Mouse (Mus musculus): ENCODE measurements around the gene Cadps2. TPM values are rescaled to one million over a fixed set of nuclear protein-coding genes. Genes with fewer than 3 reads are reported as not detected.
A peak's percentile ranks its signal among the peaks of the same experiment; 100 is the strongest.

Gene Cadps2
- polyA plus RNA-seq, 1 experiment from 2014 or later = 9.1 TPM

- peak overlapping the region; percentile 15; the same call in 1 of the 2 replicates for H3K4me2 ChIP-seq (replicated peaks; ENCODE audit: low read depth, low read length)
- no peak overlapping the region for H3K27ac ChIP-seq (ENCODE audit: low read depth, low read length)
- WGBS = under 1% methylated on average over 23 of the region's 23 CpGs
- H3K4me1 ChIP-seq (ENCODE audit: control insufficient read depth, insufficient read depth, low read length) = peaks cover 6% of the 10 kb centered on the region; the same call in 1 of the 2 replicates
- no peaks in the 10 kb centered on the region for H3K36me3 ChIP-seq (ENCODE audit: control insufficient read depth, insufficient read depth, low read length)
- H3K27me3 ChIP-seq (ENCODE audit: control insufficient read depth, insufficient read depth, low read length) = peaks cover 85% of the 10 kb centered on the region
- ATAC-seq (ENCODE audit: low FRiP score, low TSS enrichment) = no peak
- H3K4me3 ChIP-seq (ENCODE audit: low read length) = no peak overlapping the region; the same call in 1 of the 2 replicates
- H3K9me3 ChIP-seq (ENCODE audit: control insufficient read depth, low read length) = no peaks in the 10 kb centered on the region
- no peak overlapping the region for H3K9ac ChIP-seq (ENCODE audit: low read depth, low read length)
These were observed 592.3 kb downstream of the Cadps2 start for GRCm38 (mm10) chr6:23246790-23247511.

GRCm38 (mm10) chr6:23246061-23246789 is 593.0 kb downstream of the Cadps2 start:
- Histone ChIP-seq H3K27ac (ENCODE audit: low read depth, low read length) (no peak overlapping the region), H3K36me3 (ENCODE audit: control insufficient read depth, insufficient read depth, low read length) (no peaks in the 10 kb centered on the region), H3K27me3 (ENCODE audit: control insufficient read depth, insufficient read depth, low read length) (peaks cover 88% of the 10 kb centered on the region), H3K4me1 (ENCODE audit: control insufficient read depth, insufficient read depth, low read length) (peaks cover 6% of the 10 kb centered on the region; the same call in 1 of the 2 replicates), H3K9ac (ENCODE audit: low read depth, low read length) (no peak overlapping the region), H3K4me2 (replicated peaks; ENCODE audit: low read depth, low read length) (no peak overlapping the region), H3K4me3 (ENCODE audit: low read length) (no peak overlapping the region), H3K9me3 (ENCODE audit: control insufficient read depth, low read length) (no peaks in the 10 kb centered on the region)
- ATAC-seq (ENCODE audit: low FRiP score, low TSS enrichment) = no peak
- WGBS = 2% methylated on average over 17 of the region's 17 CpGs

DNA sequence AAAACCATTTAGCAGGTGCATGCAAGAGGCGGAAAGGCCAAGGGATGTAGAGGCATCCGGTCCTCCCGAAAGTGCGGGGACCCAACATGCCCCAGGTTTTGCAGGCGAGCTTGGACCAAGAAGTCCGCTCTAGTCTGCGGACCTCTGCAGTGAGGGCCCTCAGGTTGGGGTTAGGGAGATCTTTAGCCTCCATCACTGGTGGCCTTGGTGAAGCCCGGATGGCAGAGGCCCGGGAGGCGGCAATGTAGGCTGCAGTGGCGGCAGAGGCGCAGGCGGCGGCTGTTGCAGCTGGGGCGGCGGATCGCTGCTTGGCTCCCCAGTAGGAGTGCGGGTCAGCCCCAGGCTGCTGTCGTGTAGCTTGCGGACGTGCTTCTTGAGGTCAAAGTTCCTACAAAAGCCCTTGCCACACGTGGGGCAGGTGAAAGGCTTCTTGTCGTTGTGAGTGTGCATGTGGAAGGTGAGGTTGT is 593.6 kb downstream of the Cadps2 start:
- Histone ChIP-seq H3K4me1 (ENCODE audit: control insufficient read depth, insufficient read depth, low read length) (peaks cover 6% of the 10 kb centered on the region; the same call in 1 of the 2 replicates), H3K27ac (ENCODE audit: low read depth, low read length) (no peak overlapping the region), H3K4me2 (replicated peaks; ENCODE audit: low read depth, low read length) (no peak overlapping the region), H3K27me3 (ENCODE audit: control insufficient read depth, insufficient read depth, low read length) (peaks cover 87% of the 10 kb centered on the region), H3K9ac (ENCODE audit: low read depth, low read length) (no peak overlapping the region), H3K9me3 (ENCODE audit: control insufficient read depth, low read length) (no peaks in the 10 kb centered on the region), H3K4me3 (ENCODE audit: low read length) (no peak overlapping the region), H3K36me3 (ENCODE audit: control insufficient read depth, insufficient read depth, low read length) (no peaks in the 10 kb centered on the region)
- under 1% methylated on average over 23 of the region's 23 CpGs for WGBS
- no peak for ATAC-seq (ENCODE audit: low FRiP score, low TSS enrichment)

- Histone ChIP-seq H3K4me3 (ENCODE audit: low read length) (no peak overlapping the region), H3K27ac (ENCODE audit: low read depth, low read length) (no peak overlapping the region), H3K36me3 (ENCODE audit: control insufficient read depth, insufficient read depth, low read length) (no peaks in the 10 kb centered on the region), H3K9me3 (ENCODE audit: control insufficient read depth, low read length) (no peaks in the 10 kb centered on the region), H3K4me2 (replicated peaks; ENCODE audit: low read depth, low read length) (no peak overlapping the region), H3K4me1 (ENCODE audit: control insufficient read depth, insufficient read depth, low read length) (peaks cover 6% of the 10 kb centered on the region; the same call in 1 of the 2 replicates), H3K9ac (ENCODE audit: low read depth, low read length) (no peak overlapping the region), H3K27me3 (ENCODE audit: control insufficient read depth, insufficient read depth, low read length) (peaks cover 85% of the 10 kb centered on the region)
- 13% methylated on average over 9 of the region's 9 CpGs for WGBS
- ATAC-seq (ENCODE audit: low FRiP score, low TSS enrichment) = no peak
These were observed 594.1 kb downstream of the Cadps2 start for GRCm38 (mm10) chr6:23245121-23245520.

DNA sequence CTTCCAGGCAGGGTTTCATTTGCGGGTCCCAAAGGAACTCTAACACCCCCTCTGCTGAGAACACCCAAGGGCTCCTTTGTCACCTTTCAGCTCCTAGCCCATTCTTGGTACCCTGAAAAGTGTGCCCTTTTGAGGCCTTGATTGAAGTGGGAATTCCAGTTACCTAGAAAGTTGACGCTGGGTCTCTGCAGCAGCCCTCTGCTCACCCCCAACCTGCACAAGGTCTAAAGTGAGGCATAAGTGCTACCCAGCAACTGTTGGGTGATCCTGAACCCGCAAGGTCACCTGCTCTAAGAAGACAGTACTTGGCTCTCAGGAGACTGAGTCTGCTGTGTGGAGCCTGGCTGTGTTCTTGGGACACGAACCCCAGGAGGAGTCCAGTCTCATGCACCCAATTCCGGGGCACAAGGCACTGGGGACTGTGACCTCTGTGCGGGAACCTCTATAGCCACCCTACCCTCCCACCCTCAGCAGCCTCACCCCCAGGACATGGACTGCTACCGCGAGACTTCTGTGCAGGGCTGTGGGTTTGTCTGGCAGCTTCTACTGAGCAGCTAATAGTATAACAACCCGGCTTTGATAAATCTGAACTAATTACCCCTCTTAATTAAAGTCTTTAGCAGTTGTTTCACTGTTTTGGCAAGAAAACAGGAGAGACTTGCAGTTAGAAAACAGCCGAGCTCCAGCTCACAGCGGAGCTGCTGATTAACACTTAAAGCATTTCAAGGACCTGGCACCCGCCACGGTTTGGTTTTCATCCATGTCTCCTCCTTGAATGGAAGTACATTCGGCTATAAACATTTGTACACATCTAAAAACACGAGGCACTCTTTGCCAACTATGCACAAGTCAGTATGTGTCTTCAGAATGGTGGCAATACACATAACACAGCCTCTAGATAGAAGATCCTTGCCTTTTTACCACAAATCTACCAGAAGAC is 595.1 kb downstream of the Cadps2 start:
- Histone ChIP-seq H3K9ac (ENCODE audit: low read depth, low read length) (no peak overlapping the region), H3K4me2 (replicated peaks; ENCODE audit: low read depth, low read length) (no peak overlapping the region), H3K9me3 (ENCODE audit: control insufficient read depth, low read length) (no peaks in the 10 kb centered on the region), H3K4me3 (ENCODE audit: low read length) (no peak overlapping the region), H3K27me3 (ENCODE audit: control insufficient read depth, insufficient read depth, low read length) (peaks cover 78% of the 10 kb centered on the region), H3K36me3 (ENCODE audit: control insufficient read depth, insufficient read depth, low read length) (no peaks in the 10 kb centered on the region), H3K27ac (ENCODE audit: low read depth, low read length) (no peak overlapping the region), H3K4me1 (ENCODE audit: control insufficient read depth, insufficient read depth, low read length) (peaks cover 2% of the 10 kb centered on the region; the same call in 1 of the 2 replicates)
- 0 out of 2 replicates have a peak, but pooled peaks have one; percentile 37 for ATAC-seq (ENCODE audit: low FRiP score, low TSS enrichment)
- WGBS = 3% methylated on average over 15 of the region's 15 CpGs

Other genes with a start within 250 kb of the Cadps2 start
- not detected in 2 replicates for gene Rnf133, start 189.1 kb downstream of the Cadps2 start, polyA plus RNA-seq (2014; fragmentation: Nextera tagmentation; extraction: Ambion mirVana)
- 0.16 TPM in 1 of 2 replicates, not detected in the other for gene Rnf148, start 184.3 kb downstream of the Cadps2 start, polyA plus RNA-seq (2014; fragmentation: Nextera tagmentation; extraction: Ambion mirVana)
- gene Tas2r118, start 130.6 kb upstream of the Cadps2 start, polyA plus RNA-seq (2014; fragmentation: Nextera tagmentation; extraction: Ambion mirVana) = not detected in 2 replicates